Mouse (Mus musculus) cerebellum, adult 9-10 months (tissue): ENCODE results near the gene Polr3k.

Experiments used
- DNase-seq: peaks from one replicate; pipeline ENCODE4 v3.0.0; 2022

Gene Polr3k

DNA sequence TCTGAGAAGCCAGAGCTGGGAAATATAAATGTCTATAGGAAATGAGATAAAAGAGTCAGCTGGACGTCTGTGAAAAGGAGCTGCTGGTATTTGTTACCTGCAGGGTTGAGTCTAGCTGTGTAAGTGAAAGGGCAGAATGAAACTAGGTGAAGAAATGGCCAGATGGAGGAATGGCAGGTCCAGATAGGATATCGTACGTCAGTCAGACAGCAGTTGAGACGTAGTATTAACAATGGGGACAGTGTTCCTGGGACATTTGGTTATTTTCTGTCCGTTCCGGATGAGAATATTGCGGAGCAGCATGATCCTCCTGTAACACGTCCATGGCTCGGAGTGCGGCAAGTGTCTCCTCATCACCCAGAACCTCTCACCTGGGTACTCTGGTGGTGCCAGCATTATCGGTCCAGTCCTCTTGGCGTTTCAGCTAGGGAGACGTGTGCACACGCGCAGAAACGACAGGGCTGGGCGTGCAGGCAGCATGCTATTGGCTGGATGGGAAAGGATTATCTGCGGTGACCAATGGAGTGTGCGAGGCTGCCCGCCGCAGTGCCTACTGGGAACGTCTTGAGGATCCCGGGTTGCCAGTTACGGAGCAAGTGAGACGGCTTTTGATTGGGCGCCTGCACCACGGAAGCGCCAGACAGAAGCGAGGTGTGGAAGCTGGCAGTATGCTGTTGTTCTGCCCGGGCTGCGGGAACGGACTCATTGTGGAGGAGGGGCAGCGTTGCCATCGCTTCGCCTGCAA, at the start of gene Polr3k:
Gene Polr3k, plus strand, starts transcription at position 547 of the 745 bp plus-strand sequence.
- peak; percentile 96 for DNase-seq

DNA sequence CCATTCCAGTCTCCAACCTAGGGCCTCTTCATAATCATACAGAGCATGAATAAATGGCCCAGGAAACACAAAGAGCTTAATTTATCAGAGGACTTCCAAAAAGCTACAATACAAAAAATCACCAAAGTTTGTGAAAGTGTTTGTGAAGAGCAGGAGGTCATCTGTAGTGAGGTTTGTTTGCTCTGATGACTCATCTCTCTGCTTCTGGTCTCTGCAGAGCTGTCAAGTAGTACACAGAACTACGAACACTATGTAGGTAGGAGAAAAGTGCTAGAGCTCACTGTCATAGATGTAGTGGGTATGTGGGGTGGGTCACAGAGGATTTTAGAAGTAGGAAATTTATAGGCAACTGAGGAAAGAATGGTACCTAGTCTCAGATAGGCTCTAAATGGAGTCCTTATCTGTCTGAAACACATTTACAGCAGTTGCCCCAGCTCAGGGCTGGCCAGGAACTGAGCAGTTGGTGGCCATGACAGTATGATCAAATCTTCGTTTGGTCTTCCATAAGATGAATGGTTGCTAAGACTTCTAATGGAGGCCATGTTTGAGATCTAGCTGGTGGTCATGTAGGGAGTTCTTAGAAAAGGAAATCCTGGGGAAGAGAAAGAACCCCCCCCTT, 35.0 kb upstream of the Polr3k start:
- no peak for DNase-seq

DNA sequence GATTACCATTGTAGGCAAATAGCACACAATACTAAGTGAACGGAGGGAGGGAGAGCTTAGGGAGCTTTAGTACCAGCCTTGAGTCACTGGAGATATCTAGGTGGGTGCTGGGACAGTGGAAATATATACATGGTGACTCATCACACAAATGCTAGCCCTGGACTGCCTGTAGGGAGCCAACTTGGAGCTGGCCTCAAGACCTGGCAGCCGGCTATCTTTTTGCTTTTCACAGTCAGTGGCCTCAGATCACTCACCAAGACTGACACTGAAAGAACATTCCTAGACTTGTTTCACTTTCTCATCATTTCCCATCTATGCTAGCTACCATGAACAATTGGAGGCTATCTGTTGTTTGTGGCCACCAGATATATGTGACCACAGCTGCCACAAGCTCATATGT, 31.4 kb upstream of the Polr3k start:
- DNase-seq = peak; percentile 48

DNA sequence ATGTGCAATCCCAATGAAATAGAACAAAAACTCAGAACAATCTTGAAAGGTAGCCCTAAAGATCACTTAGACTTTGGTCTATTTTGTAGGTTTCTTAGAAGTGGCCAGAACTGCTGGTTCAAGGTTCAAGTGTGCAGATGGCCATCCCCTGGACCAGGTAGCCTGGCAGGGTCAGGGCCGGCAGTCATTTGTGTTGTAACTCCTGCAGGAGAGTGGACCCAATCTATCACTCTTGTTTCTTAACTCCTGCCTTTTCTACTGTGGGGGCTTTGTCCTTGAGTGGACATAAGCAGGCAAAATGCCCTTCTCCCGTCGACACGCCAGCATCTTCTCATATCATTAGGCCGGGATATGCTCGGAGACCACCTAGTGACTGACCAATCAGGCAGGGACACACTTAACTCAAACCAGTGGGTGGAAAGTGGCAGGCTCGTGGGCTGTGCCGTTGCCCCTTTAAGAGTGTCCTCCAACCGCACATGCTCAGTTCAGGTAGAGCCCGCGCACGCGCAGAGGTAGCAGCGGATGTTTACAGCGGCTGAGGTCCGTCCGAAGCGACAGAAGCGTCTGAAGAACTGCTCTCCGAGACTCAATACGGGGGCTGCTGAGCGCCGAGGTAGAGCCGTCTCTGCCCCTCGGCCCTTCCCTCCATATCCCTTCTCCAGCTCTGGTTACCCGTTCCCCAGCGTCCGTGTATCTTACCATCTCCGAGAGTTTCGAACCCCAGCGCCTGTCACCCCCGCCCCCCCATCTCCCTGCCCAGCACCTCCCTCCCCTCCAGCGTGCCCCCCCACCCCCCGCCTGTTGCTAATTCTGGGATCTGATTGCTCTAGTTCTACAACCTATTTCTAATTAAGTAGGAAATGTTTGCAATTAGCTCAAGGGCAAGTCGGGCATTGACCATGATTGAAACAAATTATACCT, 26.5 kb upstream of the Polr3k start, which contains the start of gene Pcmtd2:
Gene Pcmtd2, plus strand, starts transcription at position 483 of the 921 bp plus-strand sequence.
- DNase-seq = peak; percentile 92

DNA sequence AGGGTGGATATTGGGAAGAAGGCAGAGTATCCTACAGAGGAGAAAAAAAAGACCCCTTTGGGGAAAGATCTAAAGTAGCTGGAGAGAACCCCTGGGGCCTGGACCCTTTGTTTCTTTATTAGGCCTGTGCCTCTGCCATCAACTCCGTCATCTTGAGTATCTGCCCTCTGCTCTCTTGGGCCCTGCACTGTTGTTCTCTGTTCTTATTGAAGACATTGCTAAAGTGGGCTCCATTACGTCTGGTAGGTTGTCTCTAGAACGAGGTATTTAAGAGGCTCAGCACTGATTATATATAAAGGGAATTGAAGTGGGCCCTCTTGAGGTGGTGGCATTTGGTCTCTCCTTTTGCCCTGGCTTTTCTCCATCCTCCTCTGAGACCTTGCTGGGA, 25.9 kb upstream of the Polr3k start:
- DNase-seq = peak; percentile 53

DNA sequence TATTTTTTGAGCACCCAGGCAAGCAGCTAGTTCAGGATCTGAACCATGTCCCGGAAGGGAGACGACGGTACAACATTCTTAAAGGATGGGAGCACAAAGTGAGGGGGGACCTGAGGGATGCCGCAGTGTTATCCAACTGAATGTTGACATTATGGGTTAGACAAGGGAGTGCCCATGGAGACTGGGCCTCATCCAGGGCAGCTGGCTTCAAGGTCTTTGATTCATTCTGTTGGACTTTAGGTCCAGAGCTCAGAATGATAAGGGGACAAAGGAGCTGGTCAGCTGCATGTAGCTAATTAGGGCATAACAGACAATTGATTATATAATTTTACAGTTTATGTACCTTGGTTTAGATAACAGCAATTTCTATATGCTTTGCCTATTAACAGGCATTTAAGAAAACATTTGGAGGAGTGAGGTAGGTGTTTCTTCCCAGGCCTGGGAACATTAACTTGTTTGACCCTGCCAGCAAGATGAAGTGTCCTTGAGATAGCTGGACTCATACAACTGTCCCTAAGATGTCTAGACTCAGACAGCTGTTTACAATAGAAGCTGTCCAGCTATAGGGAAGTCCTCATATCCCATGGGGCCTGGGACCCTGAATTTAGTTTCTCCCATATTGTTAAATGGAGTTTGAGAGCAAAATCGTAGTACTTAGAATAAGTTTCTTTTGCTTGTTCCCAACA, 18.3 kb upstream of the Polr3k start:
- DNase-seq = no peak

DNA sequence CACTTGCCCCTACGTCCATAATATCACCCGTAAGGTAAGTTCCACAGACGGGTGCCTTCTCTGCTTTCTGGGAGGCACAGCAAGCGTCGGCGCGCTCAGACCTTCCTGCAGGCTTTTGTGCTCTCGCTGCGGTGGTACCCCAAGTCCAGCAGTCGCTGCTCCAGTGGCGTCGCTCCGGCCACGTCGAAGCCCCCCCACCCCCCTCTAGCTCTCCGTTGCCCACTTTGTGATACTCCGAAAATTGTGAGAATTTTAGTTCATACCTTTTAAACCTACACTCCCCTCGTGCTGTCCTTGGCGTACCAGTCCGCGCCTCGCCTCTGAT, 361 bp downstream of the Polr3k start:
- DNase-seq = no peak

DNA sequence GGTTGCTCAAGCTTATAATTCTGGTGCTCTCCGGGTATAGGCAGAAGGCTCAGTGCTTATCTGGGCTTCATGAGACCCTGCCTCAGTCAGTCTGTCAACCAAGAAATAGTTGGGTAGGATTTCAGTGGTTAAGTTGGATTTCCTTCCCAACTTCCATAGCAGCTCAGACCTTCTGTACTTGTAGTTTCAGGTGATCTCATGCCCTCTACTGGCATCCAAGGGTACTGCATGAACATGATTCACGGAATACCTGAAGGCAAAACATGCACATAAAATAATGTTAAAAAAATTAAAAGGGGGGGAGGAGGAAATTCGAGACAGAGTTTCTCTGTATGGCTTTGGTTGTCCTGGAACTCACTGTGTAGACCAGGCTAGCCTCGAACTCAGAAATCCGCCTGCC, 2.8 kb downstream of the Polr3k start:
- peak; percentile 89 for DNase-seq

DNA sequence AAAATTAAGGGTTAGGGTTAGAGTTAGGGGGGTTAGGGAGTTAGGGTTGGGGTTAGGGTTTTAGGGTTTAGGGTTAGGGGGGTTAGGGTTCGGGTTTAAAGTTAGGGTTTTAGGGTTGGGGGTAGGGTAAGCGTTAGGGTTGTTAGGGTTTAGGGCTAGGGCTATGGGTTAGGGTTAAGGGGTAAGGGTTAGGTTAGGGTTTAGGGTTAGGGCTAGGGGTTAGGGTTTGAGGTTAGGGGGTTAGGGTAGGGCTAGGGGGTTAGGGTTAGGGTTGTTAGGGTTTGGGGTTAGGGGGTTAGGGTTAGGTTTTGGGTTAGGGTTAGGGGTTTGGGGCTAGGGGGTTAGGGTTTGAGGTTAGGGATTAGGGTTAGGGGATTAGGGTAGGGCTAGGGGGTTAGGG, 6.9 kb downstream of the Polr3k start:
- DNase-seq = no peak

DNA sequence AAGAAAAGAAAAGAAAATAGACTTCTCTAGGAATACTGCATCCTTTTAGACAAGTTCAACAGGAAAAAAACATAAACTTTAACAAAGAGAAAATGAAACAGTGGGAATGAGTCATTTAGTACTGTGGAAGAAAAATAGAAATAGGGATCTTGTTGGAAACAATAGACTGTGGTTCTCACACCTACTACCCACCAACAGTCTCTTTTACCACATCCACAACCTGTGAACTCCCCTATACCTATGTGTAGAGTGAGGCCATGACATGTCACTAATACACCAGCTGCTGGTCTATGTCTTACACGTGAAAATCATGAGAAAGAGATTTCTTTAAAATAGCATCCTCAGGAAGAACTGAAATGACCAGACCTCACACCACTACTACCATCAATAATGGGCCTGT, 14.8 kb downstream of the Polr3k start:
- DNase-seq = no peak

DNA sequence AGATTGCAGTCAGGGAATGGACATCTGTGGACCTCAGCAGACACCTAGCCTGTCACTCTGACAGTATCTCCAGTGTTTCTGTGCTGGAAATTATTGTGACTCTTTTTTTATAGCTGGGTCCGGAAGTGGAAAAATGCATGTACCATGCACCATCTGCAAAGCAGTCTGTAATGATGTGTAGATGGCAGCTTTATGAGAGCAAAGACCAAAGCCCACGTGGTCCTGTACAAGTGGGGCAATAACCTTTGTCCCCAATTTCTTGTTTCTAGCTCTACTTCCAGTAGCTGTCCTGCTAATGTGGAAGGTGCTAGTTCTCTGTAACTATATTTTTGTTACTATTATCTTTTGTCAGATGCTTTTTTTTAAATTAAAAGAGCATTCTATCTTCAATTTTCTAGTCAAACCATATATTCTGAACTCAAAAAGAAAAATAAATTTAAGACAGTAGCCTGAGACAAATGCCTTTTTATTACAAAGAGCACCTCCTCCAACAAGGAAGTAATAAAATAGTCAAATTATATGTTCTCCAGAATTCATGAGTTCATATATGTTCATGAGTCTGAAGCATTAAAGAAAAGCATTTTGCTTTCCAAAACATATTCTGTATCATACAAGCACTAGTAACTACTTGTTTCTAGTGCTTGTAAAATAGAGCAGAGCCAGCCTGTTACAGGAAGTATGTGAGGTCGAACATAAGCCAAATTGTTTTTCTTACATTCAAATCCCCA, 19.0 kb downstream of the Polr3k start:
- DNase-seq = no peak

DNA sequence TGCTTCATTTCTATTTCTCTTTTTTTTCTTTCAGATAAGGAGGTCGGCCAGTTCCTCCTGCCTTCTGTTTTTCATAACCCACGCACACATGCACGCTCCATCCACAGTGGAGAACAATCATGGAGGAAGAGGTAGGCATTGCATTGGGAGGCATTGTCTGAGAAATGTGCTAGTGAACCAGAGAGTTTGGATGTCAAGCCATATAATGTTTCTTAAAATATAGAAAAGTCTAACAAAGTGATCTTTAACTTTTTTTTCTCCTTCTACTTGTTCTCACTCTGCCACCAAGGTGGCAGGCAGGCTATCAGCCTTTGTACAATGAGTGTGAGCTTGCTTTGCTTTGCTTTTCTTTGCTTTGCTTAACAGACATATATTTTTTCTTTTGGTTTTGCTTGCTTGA, 53.7 kb downstream of the Polr3k start:
- no peak for DNase-seq

DNA sequence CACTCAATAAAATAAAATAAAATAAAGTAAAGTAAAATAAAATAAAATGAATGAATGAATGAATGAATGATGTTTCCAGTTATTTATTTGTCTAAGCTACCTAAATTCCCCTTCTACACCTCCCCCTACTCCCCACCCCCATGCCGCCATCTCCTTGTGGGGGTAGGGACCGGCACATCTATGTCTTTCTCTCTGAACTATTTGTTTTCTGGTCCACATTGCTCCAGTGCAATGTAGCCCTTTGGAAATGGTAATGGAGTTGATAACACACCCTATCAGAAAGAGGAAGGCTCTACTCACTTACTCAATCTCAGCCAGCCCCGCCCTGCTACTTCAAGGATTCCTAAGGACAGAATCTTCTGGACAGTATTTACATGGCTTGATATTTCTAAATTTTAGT, 54.4 kb downstream of the Polr3k start:
- no peak for DNase-seq
